Mouse (Mus musculus) spleen, adult 2 months (tissue): ENCODE data around the gene Aldh16a1. TPM values are rescaled to one million over a fixed set of nuclear protein-coding genes. Genes with fewer than 3 reads are reported as not detected.
A peak's percentile ranks its signal among the peaks of the same experiment; 100 is the strongest.

Source experiments
- DNase-seq, 2 experiments: peaks; one replicate each; pipeline versions ENCODE4 v3.0.0 to v3.0.0-alpha.2; 2012 to 2021; ENCODE audit warnings: low spot score in 2 of 2, low read depth in 1 of 2
- H3K27ac ChIP-seq: fragments of 200-500 bp; 2 replicates; pipeline ENCODE4 v1.5.1; 2012; ENCODE audit warnings: low read length, inconsistent platforms; ENCODE audit not compliant: insufficient read depth
- H3K27me3 ChIP-seq: fragments of 200-500 bp; 2 replicates; pipeline ENCODE4 v1.6.1; 2012; ENCODE audit warnings: mild to moderate bottlenecking, moderate library complexity, low read length, inconsistent platforms; ENCODE audit not compliant: control insufficient read depth, insufficient read depth
- H3K36me3 ChIP-seq: fragments of 200-500 bp; 2 replicates; pipeline ENCODE4 v1.6.1; 2012; ENCODE audit warnings: mild to moderate bottlenecking, low read length, inconsistent platforms; ENCODE audit not compliant: control insufficient read depth, insufficient read depth
- H3K4me1 ChIP-seq: fragments of 200-500 bp; 2 replicates; pipeline ENCODE4 v1.6.1; 2011; ENCODE audit warnings: inconsistent platforms; ENCODE audit not compliant: control insufficient read depth, insufficient read depth, insufficient read length
- H3K4me3 ChIP-seq: fragments of 200-500 bp; 2 replicates; pipeline ENCODE4 v1.5.1; 2011; ENCODE audit warnings: mild to moderate bottlenecking, inconsistent platforms; ENCODE audit not compliant: insufficient read depth, insufficient read length; ENCODE audit errors: extremely low read depth
- CTCF ChIP-seq: fragments of 200-500 bp; IDR thresholded peaks from 2 replicates; pipeline ENCODE4 v1.5.1; 2011; ENCODE audit warnings: mild to moderate bottlenecking, inconsistent platforms; ENCODE audit not compliant: insufficient read depth, insufficient read length, insufficient replicate concordance; ENCODE audit errors: extremely low read depth
- POLR2A ChIP-seq: fragments of 200-500 bp; IDR thresholded peaks from 2 replicates; pipeline ENCODE4 v1.6.1; 2011; ENCODE audit warnings: low read depth, low read length, inconsistent platforms
- WGBS: fragments of 180-500 bp; shearing (Covaris S2); methylation state at CpG from one replicate; pipeline ENCODE4 v1.1.7; 2018; 5-methylcytosine and 5-hydroxymethylcytosine counted together
- polyA plus RNA-seq: library from polyadenylated mRNA; depleted of rRNA; stranded (reverse); fragments of >200 nt; gene quantifications from 2 replicates; pipeline ENCODE4 v1.2.3, GENCODE M21; 2012; rRNA removed

Gene Aldh16a1
- polyA plus RNA-seq = 93.0 and 114 TPM in 2 replicates

DNA sequence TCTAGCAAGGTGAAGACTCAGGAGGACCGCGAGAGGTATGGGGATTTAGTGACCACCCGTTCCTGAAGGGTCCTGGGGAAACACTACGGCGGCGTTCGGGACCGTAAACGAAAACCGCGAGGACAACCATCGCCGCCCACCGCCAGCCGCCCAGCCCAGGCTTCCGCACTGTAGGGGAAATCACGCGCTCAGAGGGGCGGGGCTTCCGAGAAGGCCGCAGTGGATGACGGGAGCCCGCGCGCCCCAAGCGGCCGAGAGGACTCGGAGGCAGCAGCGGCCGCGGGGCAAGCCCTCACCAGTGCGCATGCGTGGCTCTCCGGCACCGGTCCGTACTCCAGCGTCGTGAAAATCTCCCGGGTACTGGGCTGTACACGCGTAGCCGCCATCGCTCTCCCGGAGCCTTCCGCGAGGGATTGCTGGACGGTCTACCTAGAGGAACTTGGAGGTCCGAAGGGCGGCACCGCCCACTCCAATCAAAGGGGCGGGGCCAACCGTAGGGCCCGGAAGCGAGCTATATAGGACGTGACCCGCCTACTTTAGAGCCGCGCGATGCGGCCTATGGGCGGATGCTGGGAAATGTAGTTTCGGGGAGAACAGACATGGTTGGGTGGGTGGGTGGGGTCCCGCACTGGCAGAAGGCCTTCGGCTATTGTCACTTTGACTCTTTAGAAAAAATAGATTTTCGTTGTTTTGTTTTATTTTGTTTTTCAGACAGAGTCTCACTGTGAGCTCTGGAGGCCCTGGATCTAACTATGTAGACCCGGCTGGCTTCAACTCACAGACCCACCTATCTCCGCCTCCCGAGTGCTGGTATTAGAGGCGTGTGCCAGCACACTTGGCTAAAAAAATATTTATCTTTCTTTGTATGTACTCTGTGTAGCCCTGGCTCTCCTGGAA lies at the start of gene Aldh16a1, which contains the start of gene Pih1d1:
Gene Aldh16a1, minus strand, starts transcription at position 489 of the 897 bp plus-strand sequence.
Gene Pih1d1, plus strand, starts transcription at position 208 of the 897 bp plus-strand sequence.
- peak; percentile 93 to 96 for DNase-seq
- H3K27ac ChIP-seq = peak within 1 kb of the TSS; percentile 97
- H3K4me3 ChIP-seq = peak within 1 kb of the TSS; percentile 92
- H3K36me3 ChIP-seq = peaks cover 4% of the 10 kb centered on the region
- peak; percentile 97 for TF ChIP-seq POLR2A
- peak; percentile 55; the same call in 1 of the 2 replicates for TF ChIP-seq CTCF
- H3K27me3 ChIP-seq = no peaks in the 10 kb centered on the region
- 2% methylated on average over 69 of the region's 69 CpGs for WGBS
- H3K4me1 ChIP-seq = no peaks in the 10 kb centered on the region; the same call in 1 of the 2 replicates

DNA sequence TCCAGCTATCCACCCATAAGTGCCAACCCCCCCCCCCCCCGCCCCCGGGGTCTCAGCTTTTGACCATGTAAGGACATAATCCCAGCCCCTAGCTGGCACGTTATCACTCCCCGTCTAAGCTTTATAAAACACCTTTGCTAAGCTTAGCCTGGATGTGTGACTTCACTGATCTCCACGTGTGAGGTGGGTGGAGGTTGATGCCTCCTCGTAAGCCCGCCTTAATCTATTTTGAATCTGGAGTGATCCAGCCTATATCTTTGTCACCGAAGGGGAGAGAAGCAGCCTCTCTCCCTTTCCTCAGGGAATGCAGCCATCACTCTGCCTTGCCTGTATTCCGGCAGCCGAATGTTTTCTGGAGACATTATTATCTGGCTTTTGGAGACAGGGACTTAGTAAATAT lies 48.3 kb upstream of the Aldh16a1 start:
- no peak overlapping the region for H3K27ac ChIP-seq
- peaks cover 4% of the 10 kb centered on the region; the same call in 1 of the 2 replicates for H3K4me1 ChIP-seq
- TF ChIP-seq POLR2A (no peak), CTCF (no peak)
- no peak overlapping the region for H3K4me3 ChIP-seq
- WGBS = 78% methylated on average over 10 of the region's 10 CpGs
- H3K27me3 ChIP-seq = no peaks in the 10 kb centered on the region
- H3K36me3 ChIP-seq = no peaks in the 10 kb centered on the region
- no peak for DNase-seq

DNA sequence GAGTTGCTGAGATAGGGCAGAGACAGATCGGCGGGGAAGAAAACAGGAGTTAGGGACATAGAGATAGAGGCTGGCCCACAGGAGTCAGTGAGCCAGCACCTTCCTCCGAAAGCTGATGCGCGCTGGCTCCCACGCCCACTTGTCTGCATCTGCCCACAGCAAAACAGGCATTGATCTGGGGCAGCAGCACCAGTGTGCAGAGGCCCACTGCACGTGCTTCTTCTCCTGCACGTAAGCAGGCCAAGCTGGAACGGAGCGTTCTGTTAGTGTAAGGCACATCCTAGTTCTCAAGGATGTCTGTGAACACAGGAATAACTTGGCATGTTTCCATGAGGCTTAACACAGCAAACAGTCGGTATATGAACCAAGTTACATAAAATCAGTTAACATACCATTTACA lies 44.6 kb upstream of the Aldh16a1 start:
- no peak for DNase-seq
- no peaks in the 10 kb centered on the region for H3K36me3 ChIP-seq
- H3K27me3 ChIP-seq = no peaks in the 10 kb centered on the region
- no peak overlapping the region for H3K4me3 ChIP-seq
- TF ChIP-seq CTCF (no peak), POLR2A (no peak)
- WGBS = 88% methylated on average over 11 of the region's 11 CpGs
- H3K27ac ChIP-seq = no peak overlapping the region
- H3K4me1 ChIP-seq = no peaks in the 10 kb centered on the region

DNA sequence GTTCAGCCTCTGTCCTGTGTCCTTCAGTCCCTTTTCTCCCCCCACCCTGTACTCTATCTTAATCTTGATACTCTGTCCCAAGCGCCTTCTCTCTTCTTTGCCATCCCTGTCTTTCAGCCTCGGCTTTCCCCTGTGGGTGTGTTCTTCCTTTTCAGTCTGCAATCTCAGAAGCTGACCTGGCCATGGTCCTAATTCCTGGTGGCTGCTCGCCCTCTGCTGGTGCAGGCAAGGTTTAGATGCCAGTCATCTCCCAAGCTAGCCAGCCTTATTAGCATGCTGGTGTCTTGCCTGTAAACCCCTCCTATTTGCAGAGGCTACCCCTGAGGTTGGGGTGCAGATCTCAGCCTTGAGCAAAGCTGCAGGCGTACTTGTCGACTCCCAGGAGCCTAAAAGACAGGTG lies 44.1 kb upstream of the Aldh16a1 start:
- H3K4me3 ChIP-seq = no peak overlapping the region
- TF ChIP-seq POLR2A (no peak), CTCF (peak; percentile 79; the same call in 1 of the 2 replicates)
- H3K4me1 ChIP-seq = no peaks in the 10 kb centered on the region
- 24% methylated on average over 5 of the region's 5 CpGs for WGBS
- DNase-seq = peak; percentile 17 to 67
- no peak overlapping the region for H3K27ac ChIP-seq
- H3K36me3 ChIP-seq = no peaks in the 10 kb centered on the region
- no peaks in the 10 kb centered on the region for H3K27me3 ChIP-seq

DNA sequence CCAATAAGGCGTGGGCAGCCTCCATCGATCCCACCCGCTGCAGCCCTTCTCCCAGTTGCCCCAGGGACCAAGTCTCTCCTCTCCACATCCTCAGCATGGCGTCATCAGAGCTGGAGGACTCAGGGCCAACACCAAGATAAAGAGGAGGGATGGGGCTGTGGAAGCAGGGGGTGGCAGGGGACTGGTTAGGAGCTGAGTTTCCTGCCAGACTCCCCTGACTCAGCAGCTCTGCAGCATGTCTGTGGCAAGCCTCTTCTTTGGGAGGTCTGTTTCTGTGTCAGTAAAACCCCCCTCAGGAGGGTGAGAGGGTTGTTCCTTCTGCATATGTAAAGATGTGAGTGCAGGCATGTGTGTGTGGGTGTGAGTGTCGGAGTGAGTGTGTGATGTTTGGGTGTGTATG lies 42.6 kb upstream of the Aldh16a1 start:
- TF ChIP-seq POLR2A (no peak), CTCF (no peak)
- WGBS = 77% methylated on average over 5 of the region's 5 CpGs
- no peak for DNase-seq
- Histone ChIP-seq H3K27me3 (no peaks in the 10 kb centered on the region), H3K36me3 (no peaks in the 10 kb centered on the region), H3K4me1 (no peaks in the 10 kb centered on the region), H3K4me3 (no peak overlapping the region), H3K27ac (no peak overlapping the region)

DNA sequence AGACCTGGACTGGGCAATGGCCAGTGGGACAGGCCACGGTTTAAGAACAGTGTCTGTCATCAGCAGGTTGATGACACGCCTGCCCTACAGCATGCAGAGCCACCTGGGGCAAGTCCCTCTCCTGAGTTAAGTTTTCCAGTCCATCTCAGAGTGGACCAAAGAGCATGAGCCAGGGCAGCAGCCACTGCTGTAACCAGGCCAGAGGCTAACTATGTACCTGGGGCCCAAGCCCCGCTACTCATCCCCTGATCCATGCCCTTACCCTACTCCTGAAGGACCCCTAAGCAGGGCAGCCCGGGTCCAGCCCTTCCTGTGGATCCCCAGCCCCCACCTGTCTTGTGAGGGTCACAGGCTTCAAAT lies 41.8 kb upstream of the Aldh16a1 start:
- H3K4me3 ChIP-seq = no peak overlapping the region
- DNase-seq = no peak
- WGBS = 83% methylated on average over 4 of the region's 4 CpGs
- no peak for TF ChIP-seq CTCF
- no peak for TF ChIP-seq POLR2A
- no peaks in the 10 kb centered on the region for H3K4me1 ChIP-seq
- H3K27ac ChIP-seq = no peak overlapping the region
- no peaks in the 10 kb centered on the region for H3K27me3 ChIP-seq
- no peaks in the 10 kb centered on the region for H3K36me3 ChIP-seq

DNA sequence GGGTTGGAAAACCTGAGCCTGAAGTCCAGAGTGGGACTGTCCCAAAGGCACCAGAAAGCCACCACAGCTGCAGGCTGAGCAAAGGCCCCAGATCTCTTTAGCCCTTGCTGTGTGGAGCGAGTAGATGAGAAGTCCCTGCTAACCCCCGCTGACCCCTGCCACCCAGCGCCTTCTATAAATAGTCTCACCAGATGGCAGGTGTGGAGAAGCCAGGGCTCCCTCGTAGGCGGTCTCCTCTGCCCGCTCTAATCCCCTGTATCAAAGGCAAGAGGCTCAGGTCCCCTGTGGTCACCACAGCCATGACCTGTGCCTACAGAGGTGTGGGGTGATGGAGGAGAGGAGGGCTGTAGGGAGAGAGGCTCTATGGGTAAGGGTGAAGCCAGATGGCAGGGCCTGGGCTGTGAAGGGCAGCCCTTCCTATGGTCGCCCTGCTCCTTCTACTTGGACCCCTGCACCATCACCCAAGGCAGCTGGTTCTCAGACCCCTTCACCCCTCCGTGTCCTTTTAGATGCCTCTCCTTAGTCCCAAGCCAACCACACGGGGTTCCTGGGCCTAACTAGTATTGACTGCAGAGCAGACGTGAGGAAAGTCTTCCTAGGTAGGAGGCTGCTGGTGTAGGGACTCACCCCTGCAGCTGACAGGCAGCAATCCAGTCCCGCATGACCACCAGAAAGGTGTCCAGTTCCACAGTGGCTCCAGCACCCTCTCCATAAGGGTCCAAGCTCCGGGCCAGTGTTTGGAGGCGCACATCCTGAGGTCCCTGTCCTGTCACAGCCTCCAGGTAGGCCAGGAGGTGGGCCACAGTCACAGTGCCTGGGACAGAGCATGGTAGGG lies 41.2 kb upstream of the Aldh16a1 start:
- TF ChIP-seq POLR2A = no peak
- no peak for TF ChIP-seq CTCF
- Histone ChIP-seq H3K4me1 (no peaks in the 10 kb centered on the region), H3K4me3 (no peak overlapping the region), H3K27ac (no peak overlapping the region), H3K27me3 (no peaks in the 10 kb centered on the region), H3K36me3 (no peaks in the 10 kb centered on the region)
- DNase-seq = no peak
- WGBS = 74% methylated on average over 13 of the region's 13 CpGs
